Mouse (Mus musculus) erythroblast, embryonic 14.5 days (primary cell): ENCODE data around the gene Pam.

Source experiments
- GATA1 ChIP-seq: IDR thresholded peaks from 2 replicates; pipeline ENCODE4 v1.6.1; 2012; ENCODE audit warnings: low read length, inconsistent platforms, mixed read lengths
- TAL1 ChIP-seq: IDR thresholded peaks from 3 replicates; pipeline ENCODE4 v1.6.1; 2012; ENCODE audit warnings: low read length, inconsistent platforms, mixed read lengths

DNA sequence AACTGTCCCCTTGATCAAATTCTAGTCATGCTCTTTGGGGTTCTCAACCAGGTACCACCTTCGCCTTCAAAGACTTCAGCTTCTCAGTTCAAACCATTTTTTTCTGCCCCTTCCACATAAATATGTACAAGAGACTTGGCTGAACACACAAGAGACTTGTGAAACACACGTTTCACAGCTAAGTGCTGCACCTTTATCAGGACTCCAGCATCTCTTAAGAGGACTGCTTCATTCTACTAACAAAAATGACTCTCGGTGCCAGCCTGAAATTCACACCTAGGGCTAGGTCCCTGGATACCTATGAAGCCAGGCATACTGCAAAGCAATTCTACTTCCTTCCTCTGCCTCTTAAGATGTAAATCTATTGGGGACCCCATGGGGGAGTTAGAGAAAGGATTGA is 148.3 kb downstream of the Pam start:
- TF ChIP-seq GATA1 (no peak), TAL1 (no peak)
